Mouse (Mus musculus) hindbrain, postnatal 0 days (tissue): Measurements from ENCODE around the gene Olfr1039. TPM values are rescaled to one million over a fixed set of nuclear protein-coding genes. Genes with fewer than 3 reads are reported as not detected.
"Not testable (repeated sequence)": the region's sequence is repeated elsewhere in the genome, so short reads cannot be mapped to it uniquely, and the experiment has no call there.

ENCODE experiments used
- ATAC-seq: fragments of 200-750 bp; cut with Nextera tagmentation; 2 replicates; pipeline ENCODE4 v1.8.0; 2017; ENCODE audit warnings: mild to moderate bottlenecking, moderate TSS enrichment, moderate library complexity
- DNase-seq: peaks from one replicate; pipeline ENCODE4 v3.0.0-alpha.2; 2015; ENCODE audit warnings: low spot score
- H3K27ac ChIP-seq: fragments of 300-500 bp; sonication (generic); 2 replicates; pipeline ENCODE4 v1.5.1; 2014; ENCODE audit warnings: mild to moderate bottlenecking
- H3K27me3 ChIP-seq: fragments of 300-500 bp; sonication (generic); 2 replicates; pipeline ENCODE4 v1.6.1; 2014; ENCODE audit warnings: low read length, mixed read lengths; ENCODE audit not compliant: insufficient read depth
- H3K36me3 ChIP-seq: fragments of 300-500 bp; sonication (generic); 2 replicates; pipeline ENCODE4 v1.6.1; 2014; ENCODE audit warnings: low read length, mixed read lengths; ENCODE audit not compliant: insufficient read depth
- H3K4me1 ChIP-seq: fragments of 300-500 bp; sonication (generic); 2 replicates; pipeline ENCODE4 v1.6.1; 2014; ENCODE audit warnings: antibody characterized with exemption, low read length, mixed read lengths; ENCODE audit not compliant: insufficient read depth
- H3K4me2 ChIP-seq: fragments of 300-500 bp; sonication (generic); 2 replicates; pipeline ENCODE4 v1.6.1; 2014; ENCODE audit warnings: low read depth, mild to moderate bottlenecking, low read length, moderate library complexity, mixed read lengths
- H3K4me3 ChIP-seq: fragments of 300-500 bp; sonication (generic); 2 replicates; pipeline ENCODE4 v1.5.1; 2014; ENCODE audit warnings: low read length
- H3K9ac ChIP-seq: fragments of 300-500 bp; sonication (generic); replicated peaks from 2 replicates; pipeline ENCODE4 v1.6.1; 2014; ENCODE audit warnings: mild to moderate bottlenecking, low read length, moderate library complexity, mixed read lengths
- H3K9me3 ChIP-seq: fragments of 300-500 bp; sonication (generic); 2 replicates; pipeline ENCODE4 v1.6.1; 2016; ENCODE audit warnings: low read length, mixed read lengths
- CTCF ChIP-seq: IDR thresholded peaks from 2 replicates; pipeline ENCODE4 v1.5.1; 2016; ENCODE audit warnings: antibody characterized with exemption, control low read depth, low read depth
- WGBS: fragments of 180-500 bp; shearing (Covaris S2); extraction: QIAGEN DNeasy Blood & Tissue Kit; methylation state at CpG from one replicate; pipeline ENCODE4 v1.1.7; 2014; 5-methylcytosine and 5-hydroxymethylcytosine counted together
- polyA plus RNA-seq: library from polyadenylated mRNA; unstranded; fragments of >200 nt; fragmentation: Nextera tagmentation; extraction: Ambion mirVana; gene quantifications from 2 replicates; pipeline ENCODE4 v1.2.1, GENCODE M21; 2015
- total RNA-seq: library from RNA; depleted of rRNA; stranded (reverse); fragments of >200 nt; gene quantifications from 2 replicates; pipeline ENCODE4 v1.2.3, GENCODE M21; 2014; rRNA removed

The Olfr1039 gene
- total RNA-seq (not detected in 2 replicates), polyA plus RNA-seq (not detected in 2 replicates)

- no peak for DNase-seq
- no peaks in the 10 kb centered on the region for H3K36me3 ChIP-seq
- H3K4me2 ChIP-seq: no peak within 1 kb of the TSS
- no peak within 1 kb of the TSS for H3K4me3 ChIP-seq
- H3K9me3 ChIP-seq: 0 out of 2 replicates have a peak, but pooled peaks cover 2% of the 10 kb centered on the region
- ATAC-seq: no peak
- H3K27me3 ChIP-seq: no peaks in the 10 kb centered on the region
- no peaks in the 10 kb centered on the region for H3K4me1 ChIP-seq
- H3K9ac ChIP-seq: no peak within 1 kb of the TSS
- no peak for TF ChIP-seq CTCF
- H3K27ac ChIP-seq: no peak within 1 kb of the TSS
- 98% methylated on average over 1 of the region's 1 CpGs for WGBS
These were observed at the start of gene Olfr1039 for GRCm38 (mm10) chr2:86135828-86136227. TSS of gene Olfr1039 (minus strand) at chr2:86135928.

- Histone ChIP-seq H3K4me2 (no peak overlapping the region), H3K4me3 (no peak overlapping the region), H3K36me3 (no peaks in the 10 kb centered on the region), H3K27me3 (no peaks in the 10 kb centered on the region), H3K27ac (no peak overlapping the region), H3K9me3 (no peaks in the 10 kb centered on the region), H3K4me1 (no peaks in the 10 kb centered on the region), H3K9ac (no peak overlapping the region)
- ATAC-seq (no peak), DNase-seq (no peak)
- TF ChIP-seq CTCF: no peak
- 74% methylated on average over 3 of the region's 3 CpGs for WGBS
These were observed 44.2 kb upstream of the Olfr1039 start for GRCm38 (mm10) chr2:86179950-86180349.

GRCm38 (mm10) chr2:86177720-86178119 lies 42.0 kb upstream of the Olfr1039 start, which contains the start of gene Olfr1044:
TSS of gene Olfr1044 (minus strand) at chr2:86177820.
- no peaks in the 10 kb centered on the region for H3K27me3 ChIP-seq
- H3K4me2 ChIP-seq: no peak within 1 kb of the TSS
- no peak within 1 kb of the TSS for H3K9ac ChIP-seq
- no peak for TF ChIP-seq CTCF
- H3K4me1 ChIP-seq: no peaks in the 10 kb centered on the region
- no peak within 1 kb of the TSS for H3K27ac ChIP-seq
- no peaks in the 10 kb centered on the region for H3K36me3 ChIP-seq
- no peaks in the 10 kb centered on the region for H3K9me3 ChIP-seq
- ATAC-seq (no peak), DNase-seq (no peak)
- no peak within 1 kb of the TSS for H3K4me3 ChIP-seq

GRCm38 (mm10) chr2:86175422-86175821 lies 39.7 kb upstream of the Olfr1039 start:
- not testable (repeated sequence) for ATAC-seq

GRCm38 (mm10) chr2:86167422-86167821 lies 31.7 kb upstream of the Olfr1039 start, which contains the start of gene Olfr1043:
TSS of gene Olfr1043 (minus strand) at chr2:86167522.
- TF ChIP-seq CTCF: no peak
- 87% methylated on average over 2 of the region's 2 CpGs for WGBS

More at GRCm38 (mm10) chr2:86175422-86175821, 39.7 kb upstream of the Olfr1039 start:
- H3K27ac ChIP-seq, H3K4me1 ChIP-seq, H3K4me2 ChIP-seq, H3K9ac ChIP-seq, H3K36me3 ChIP-seq, H3K9me3 ChIP-seq, DNase-seq, H3K4me3 ChIP-seq, H3K27me3 ChIP-seq: not testable (repeated sequence)
- 89% methylated on average over 7 of the region's 7 CpGs for whole genome bisulfite sequencing

GRCm38 (mm10) chr2:86161738-86162137 lies 26.0 kb upstream of the Olfr1039 start, which contains the start of gene Olfr1042:
TSS of gene Olfr1042 (minus strand) at chr2:86161838.
- H3K4me3 ChIP-seq: no peak within 1 kb of the TSS
- no peaks in the 10 kb centered on the region for H3K9me3 ChIP-seq
- H3K4me1 ChIP-seq: no peaks in the 10 kb centered on the region
- no peak for DNase-seq
- H3K36me3 ChIP-seq: no peaks in the 10 kb centered on the region
- no peak for ATAC-seq
- 84% methylated on average over 2 of the region's 2 CpGs for WGBS
- no peak within 1 kb of the TSS for H3K9ac ChIP-seq
- no peak within 1 kb of the TSS for H3K27ac ChIP-seq
- no peak for TF ChIP-seq CTCF
- no peaks in the 10 kb centered on the region for H3K27me3 ChIP-seq
- H3K4me2 ChIP-seq: no peak within 1 kb of the TSS

More at GRCm38 (mm10) chr2:86167422-86167821, 31.7 kb upstream of the Olfr1039 start, which contains the start of gene Olfr1043:
- no peak within 1 kb of the TSS for H3K9ac ChIP-seq
- H3K4me2 ChIP-seq: no peak within 1 kb of the TSS
- no peak within 1 kb of the TSS for H3K4me3 ChIP-seq
- ATAC-seq (no peak), DNase-seq (no peak)
- no peak within 1 kb of the TSS for H3K27ac ChIP-seq
- no peaks in the 10 kb centered on the region for H3K4me1 ChIP-seq
- no peaks in the 10 kb centered on the region for H3K9me3 ChIP-seq
- H3K27me3 ChIP-seq: no peaks in the 10 kb centered on the region
- H3K36me3 ChIP-seq: no peaks in the 10 kb centered on the region

GRCm38 (mm10) chr2:86146632-86147031 lies 10.9 kb upstream of the Olfr1039 start, which contains the start of gene Olfr1040:
TSS of gene Olfr1040 (minus strand) at chr2:86146732.
- Histone ChIP-seq H3K4me3 (no peak within 1 kb of the TSS), H3K27ac (no peak within 1 kb of the TSS), H3K9ac (no peak within 1 kb of the TSS), H3K4me1 (no peaks in the 10 kb centered on the region), H3K9me3 (no peaks in the 10 kb centered on the region), H3K27me3 (no peaks in the 10 kb centered on the region), H3K4me2 (no peak within 1 kb of the TSS), H3K36me3 (no peaks in the 10 kb centered on the region)
- DNase-seq (no peak), ATAC-seq (no peak)
- no peak for TF ChIP-seq CTCF
- 79% methylated on average over 1 of the region's 1 CpGs for WGBS
